Mouse (Mus musculus): ENCODE data around the gene Hddc3.

DNA sequence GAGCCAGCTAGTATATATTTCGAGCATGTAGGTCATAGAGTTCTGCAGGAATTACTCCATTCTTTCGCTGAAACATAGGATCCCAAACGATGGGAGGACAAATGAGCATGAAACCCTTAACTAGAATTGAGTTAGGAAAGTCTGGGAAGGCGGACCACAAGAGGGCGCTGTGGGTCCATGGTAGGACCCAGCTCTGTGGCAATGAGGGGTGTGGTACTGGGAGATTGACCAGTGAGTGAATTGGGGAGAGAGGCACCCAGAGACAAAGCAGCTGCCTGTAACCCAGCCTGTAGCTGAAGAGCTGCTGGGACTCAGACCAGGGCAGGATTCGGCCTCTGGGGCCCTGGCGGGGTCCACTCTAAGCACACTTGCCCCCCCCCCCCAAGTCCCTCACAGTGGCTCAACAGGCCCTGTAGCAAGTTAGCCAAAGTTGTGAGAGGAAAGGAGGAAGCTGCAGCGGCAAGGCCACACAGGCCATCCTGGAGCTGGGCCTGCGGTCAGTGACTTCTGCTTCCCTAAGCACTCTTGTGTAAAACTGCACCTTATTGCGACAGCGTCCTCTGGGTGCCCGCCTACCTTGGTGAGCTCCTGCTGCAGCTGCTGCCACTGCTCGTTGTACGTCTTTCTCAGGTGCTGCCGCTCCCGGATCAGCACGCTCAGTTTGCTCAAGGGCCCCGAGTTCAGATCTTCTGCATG, 43.5 kb downstream of the Hddc3 start:
- TF ChIP-seq CTCF (IDR thresholded peaks at IDR 0.05; ENCODE audit: extremely low read depth, insufficient read depth, low read length) (peak; percentile 98), POLR2A (IDR thresholded peaks at IDR 0.05; ENCODE audit: extremely low read depth, insufficient read depth, low read length) (no peak)

Measured in cortical plate, adult 2 months (tissue).